Mouse (Mus musculus) mouse embryonic stem cell (cell line): ENCODE results near the gene Tmem213.

ENCODE experiments used
- in situ Hi-C, 2 experiments: fragments of 300-500 bp; cut with MboI; formaldehyde crosslinking; loops; 1 replicate in 1 of 2; 3 replicates in 1 of 2; pipeline ENCODE4 v1.14.3; 2019 to 2020; ENCODE audit warnings: low sequenced_read_pairs in 2 of 2, low pct_unique_long_range_greater_than_20kb in 1 of 2, mixed read lengths in 1 of 2; ENCODE audit not compliant: unreplicated experiment in 1 of 2

Gene Tmem213

DNA sequence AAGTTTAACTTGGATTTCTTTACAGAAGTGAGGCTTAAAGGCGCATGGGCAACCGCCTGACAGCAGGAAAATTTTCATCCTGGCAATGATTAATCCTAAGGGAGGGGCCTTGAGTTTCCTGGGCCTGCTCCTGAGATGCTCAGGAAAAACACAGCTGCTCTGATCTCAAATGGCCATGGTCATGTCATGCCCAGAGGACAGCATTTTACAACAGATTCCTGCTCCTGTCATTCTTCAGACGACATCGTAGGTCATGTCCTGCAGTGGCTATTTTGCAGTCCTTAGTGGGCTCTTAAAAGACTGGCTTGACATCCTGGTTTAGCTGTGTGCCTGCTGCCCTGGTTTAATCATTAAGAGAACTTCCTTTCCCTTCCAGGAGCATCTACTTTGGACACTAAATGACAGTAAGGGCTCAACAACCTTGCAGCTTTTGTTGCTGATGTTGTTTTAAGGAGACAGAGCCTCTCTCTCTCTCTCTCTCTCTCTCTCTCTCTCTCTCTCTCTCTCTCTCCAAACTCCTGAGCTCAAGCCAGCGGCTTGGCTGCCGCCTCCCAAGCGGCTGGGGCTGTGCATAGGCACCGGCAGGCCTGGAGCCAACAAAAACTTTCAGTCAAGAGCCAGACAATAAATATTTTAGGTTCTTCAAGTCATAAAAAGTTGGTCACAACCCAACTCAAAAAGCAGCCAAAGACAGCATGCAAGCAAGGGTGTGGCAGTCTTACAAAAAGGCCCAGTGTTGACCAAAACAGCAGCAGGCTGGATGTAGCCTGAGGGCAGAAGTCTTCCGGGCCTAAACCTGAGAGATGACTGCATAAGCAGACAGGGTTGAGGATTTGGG, 35.3 kb downstream of the Tmem213 start:
- in situ Hi-C loops = no loop called here

DNA sequence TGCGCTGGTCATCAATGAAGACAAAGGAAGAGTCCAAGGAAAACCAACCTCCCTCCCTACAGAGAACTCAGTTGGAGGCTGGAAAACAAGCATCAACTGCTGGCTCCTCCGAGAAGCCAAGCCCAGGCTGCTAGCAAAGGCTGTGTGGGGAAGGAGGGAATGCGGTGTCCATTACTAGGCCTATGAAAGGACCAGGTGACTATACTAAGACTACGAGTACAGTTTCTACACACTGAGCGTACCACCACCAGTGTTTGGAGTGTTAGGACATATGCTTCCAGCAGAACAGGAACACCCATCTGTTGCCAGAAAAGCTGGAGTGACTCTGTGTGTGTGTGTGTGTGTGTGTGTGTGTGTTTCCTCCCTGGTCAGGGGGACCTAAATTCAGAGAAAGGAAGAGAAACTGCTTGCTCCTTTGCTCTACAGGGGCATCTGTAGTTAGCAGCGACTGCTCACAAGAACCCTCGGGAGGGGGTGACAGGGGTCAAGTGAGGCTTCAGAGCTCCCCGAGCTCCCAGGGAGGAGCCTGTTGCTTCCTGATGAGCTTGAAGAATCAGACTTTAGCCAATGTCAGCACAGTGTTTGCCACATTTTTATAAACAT, 36.5 kb downstream of the Tmem213 start:
- in situ Hi-C loops = no loop called here

DNA sequence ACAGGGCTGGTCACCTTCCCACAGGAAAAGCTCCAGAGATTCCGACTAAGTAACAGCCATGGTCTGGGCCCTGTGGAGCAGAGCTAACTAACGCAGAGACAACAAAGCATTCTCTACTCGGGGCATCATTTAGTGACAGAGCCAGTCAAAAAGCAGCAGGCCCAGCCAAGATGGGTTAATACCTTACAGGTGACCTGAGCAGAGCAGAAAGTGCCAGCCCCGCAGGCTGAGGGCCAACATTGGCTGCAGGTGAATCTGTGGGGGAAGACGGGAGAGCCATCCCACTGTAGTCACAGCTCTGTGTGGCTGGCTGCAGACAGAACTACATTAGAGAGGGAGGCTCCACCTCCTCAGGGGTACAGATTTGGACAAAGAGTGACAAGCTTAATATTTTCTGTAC, 38.2 kb downstream of the Tmem213 start:
- in situ Hi-C loops = no loop called here

DNA sequence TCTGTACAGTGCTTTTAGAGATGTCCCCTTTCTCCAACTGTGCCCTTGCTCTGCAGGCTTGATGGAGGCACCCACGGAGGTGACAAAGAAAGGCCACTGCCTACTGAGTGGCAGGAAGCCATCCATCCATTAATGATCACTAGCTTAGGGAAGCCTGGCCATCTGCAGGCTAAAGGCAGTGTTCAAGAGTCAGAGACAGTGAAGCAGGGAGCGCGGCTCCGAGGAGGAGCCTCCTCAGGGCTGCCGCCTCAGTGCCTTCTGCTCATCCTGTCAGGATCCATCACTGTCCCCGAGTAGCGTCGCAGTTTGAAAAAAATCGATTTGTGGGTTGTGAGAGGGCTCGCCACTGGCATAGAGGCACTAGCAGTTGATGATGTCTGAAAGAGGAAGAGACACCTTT, 39.6 kb downstream of the Tmem213 start:
- in situ Hi-C loops = no loop called here

DNA sequence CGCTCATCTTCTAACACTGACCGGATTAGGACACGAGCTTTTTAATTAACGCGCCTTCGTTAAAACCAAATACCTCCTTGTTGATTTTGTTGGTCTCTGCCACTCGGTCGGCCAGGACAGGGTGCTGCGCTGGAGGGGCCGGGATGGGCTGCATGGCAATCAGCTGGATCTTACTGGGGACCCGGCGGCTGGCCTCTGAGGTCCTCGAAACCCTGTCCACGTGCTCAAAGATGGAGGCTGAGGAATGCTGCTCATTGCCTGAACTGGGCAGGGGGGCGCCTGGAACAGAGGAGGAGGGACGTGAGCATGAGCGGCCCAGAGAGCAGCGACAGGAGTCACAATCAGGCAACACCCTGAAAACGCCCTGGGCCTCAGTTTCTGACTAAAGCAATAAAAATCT, 40.4 kb downstream of the Tmem213 start:
- in situ Hi-C loops = no loop called here

DNA sequence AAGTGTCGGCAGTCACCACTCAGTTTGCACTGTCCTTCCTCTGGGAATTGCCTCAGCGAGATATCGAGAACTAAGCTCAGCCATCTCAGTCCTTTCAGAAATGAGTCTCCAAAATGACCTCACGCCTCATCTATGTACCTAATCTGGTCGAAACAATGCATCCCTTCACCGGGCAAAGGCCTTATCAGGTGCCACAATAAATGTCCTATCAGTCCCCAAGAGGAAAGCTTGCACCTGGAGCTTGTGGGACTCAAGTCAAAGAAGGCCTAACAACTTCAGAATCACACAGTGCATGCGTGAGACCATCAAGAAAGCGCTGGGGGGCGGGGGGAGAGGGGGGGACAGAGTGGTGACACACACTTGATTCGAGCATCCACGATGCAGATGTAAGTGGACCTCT, 43.2 kb downstream of the Tmem213 start:
- in situ Hi-C loops = no loop called here

DNA sequence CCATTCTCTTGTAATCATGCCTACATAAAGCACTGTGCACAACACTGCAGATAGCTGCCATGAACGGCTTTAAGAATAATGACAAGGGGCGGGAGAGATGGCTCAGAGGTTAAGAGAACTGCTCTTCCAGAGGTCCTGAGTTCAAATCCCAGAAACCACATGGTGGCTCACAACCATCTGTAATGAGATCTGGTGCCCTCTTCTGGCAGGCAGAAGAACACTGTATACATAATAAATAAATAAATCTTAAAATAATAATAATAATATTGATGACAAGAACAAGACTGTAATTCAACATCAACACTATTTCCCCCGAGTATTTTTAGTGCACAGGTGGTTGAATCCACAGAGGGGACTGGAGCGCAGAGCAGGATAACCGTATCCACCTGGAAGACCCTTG, 47.1 kb downstream of the Tmem213 start:
- in situ Hi-C loops = loop anchor here in 1 of 2 experiments (5.0 kb wide), 1 partner anchor 106 kb away; no protein-coding TSS in a partner anchor

DNA sequence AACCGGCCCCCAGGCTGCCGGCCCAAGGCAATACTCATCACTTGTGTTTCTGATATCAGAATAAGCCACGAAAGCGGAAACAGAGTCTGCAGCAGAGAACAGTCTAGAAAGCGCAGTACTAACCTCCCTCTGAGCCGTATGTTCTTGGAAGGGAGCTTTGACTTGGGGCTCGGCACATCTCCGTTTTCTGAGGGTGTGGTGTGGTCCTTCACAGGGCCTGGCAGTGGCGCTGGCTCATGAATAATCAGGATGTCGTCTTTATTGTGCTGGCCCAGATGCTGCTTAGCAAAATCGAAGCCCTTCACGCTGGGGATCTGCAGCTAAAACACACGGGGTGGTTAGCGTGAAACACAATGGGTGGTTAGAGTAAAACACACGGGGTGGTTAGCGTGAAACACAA, 48.9 kb downstream of the Tmem213 start:
- in situ Hi-C loops = loop anchor here in 1 of 2 experiments (5.0 kb wide), 1 partner anchor 104 kb away; no protein-coding TSS in a partner anchor

DNA sequence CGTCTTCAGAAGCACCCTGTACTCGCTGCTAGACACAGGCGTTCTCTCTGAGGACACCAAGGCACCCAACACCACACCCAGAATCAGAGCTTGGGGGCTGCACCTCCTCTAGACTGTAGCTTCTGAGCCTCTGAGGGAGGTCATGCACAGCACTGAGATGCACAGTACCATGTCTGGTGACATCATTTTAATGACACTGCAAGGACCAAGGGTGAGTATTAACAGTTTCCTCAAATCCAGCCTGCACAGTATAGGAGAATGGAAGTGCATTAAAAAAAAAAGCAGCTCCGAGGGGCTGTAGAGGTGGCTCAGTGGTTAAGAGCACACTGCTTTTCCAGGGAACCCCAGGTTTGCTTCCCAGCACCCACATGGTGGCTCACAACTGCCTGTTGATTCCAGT, 50.5 kb downstream of the Tmem213 start:
- in situ Hi-C loops = loop anchor here in 1 of 2 experiments (5.0 kb wide), 1 partner anchor 103 kb away; no protein-coding TSS in a partner anchor

DNA sequence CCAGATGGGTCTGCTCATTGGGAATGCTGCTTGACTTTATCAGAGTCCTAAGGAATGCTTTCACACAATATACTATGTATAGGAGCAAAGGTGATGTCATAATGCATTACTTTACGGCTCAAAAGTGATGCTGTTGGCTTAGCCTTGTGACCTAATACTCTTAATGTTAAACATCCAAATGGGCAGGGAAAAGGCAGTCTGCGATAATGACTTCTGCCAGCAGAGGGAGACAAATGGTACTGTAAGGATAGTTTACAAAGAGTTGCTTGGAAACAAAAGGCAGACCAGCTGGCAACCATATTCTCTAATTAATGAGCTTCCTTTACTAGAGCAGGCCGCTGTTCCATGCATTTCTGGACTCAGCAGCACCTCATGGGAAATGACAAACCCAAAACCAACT, 51.0 kb downstream of the Tmem213 start:
- in situ Hi-C loops = no loop called here

DNA sequence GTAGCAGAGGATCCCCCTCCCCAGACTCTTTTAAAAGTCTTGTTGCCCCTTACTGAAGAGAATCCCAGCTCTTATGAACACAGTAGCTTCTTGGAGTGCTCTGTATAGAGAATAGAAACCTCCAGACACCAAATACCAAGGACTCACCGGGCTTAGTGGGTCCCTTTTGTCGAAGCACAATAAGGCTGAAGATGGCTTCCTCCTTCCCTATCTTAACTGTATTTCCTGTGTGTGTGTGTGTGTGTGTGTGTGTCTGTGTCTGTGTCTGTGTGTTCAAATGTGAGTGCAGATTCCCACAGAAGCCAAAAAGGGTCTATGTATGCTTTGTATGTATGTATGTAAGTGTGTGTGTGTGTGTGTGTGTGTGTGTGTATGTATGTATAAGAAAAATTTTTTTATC, 51.5 kb downstream of the Tmem213 start:
- in situ Hi-C loops = no loop called here

DNA sequence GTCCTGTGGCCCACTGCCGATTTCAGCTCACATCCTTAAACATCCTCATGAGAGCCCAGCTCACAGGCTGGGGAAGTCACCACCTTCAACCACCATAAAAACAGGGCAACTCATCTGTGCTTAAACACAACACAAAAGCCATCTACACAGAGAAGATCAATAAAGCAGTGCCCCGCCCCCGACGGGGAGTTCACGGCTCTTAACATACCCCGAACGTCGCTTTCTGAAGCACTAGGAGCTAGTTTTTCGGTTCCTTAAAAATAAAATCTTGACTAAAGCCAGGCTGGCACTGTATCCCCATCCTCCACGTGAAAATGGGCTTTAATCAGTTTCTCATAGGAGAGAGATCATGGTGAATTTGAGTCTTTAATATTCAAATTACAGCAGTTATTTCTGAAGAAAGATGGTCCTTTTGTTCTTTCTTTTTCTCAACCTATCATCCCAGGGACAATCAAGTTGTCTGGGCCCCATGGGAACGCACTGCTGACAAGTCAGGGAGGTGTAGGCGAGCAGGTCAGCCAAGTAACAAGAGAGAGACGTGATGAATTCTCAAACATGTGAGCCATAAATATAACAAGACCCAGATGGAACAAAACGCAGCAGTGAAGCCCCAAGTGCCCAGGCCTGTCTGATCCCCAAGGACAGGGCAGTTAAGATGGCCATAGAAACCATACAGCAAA, 53.9 kb downstream of the Tmem213 start:
- in situ Hi-C loops = no loop called here

DNA sequence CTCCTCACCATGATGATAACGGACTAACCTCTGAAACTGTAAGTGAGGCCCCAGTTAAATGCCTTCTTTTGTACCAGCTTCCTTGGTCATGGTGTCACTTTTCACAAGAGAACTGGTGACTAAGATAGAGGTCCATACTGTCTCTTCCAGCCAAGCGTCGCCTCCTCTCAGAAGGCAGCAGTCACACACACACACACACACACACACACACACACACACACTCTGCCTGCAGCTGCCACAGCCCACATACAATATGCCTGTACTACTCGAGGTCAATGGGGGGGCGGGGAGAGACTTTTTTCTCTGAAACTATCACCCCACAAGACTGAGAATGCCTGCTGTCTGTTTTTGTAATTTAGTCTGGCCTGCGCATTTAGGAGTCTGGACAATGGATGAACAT, 55.6 kb downstream of the Tmem213 start:
- in situ Hi-C loops = no loop called here

DNA sequence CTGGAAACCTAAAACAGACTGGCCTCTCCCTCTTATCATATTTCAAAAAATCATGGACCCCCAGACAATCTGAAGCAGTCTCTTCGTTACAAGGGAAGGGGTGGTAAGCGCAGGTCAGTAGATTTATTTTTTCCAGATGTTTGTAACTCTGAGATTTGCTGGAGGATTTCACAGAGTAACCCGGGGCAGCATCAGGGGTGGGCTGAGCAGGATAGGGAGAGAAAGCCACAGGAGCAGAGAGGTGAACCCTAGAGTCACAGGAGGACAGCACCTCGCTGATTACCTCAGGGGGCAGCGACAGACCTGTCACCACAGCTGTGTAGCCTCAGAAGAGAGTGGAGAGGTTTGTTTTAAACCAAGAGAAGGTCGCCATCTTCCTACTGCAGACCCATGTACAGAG, 56.3 kb downstream of the Tmem213 start:
- in situ Hi-C loops = no loop called here
